Mouse (Mus musculus) hindbrain, embryonic 16.5 days (tissue): ENCODE measurements around the gene Vwa5b2. TPM values are rescaled to one million over a fixed set of nuclear protein-coding genes. Genes with fewer than 3 reads are reported as not detected.

ENCODE experiments used
- ATAC-seq: fragments of 200-750 bp; cut with Nextera tagmentation; 2 replicates; pipeline ENCODE4 v1.8.0; 2017; ENCODE audit warnings: moderate TSS enrichment, moderate library complexity
- H3K27ac ChIP-seq: fragments of 300-500 bp; sonication (generic); 2 replicates; pipeline ENCODE4 v1.5.1; 2014; ENCODE audit warnings: low read depth, mild to moderate bottlenecking, control low read depth, low read length, moderate library complexity
- H3K27me3 ChIP-seq: fragments of 300-500 bp; sonication (generic); replicated peaks from 2 replicates; pipeline ENCODE4 v1.6.1; 2014; ENCODE audit warnings: low read length; ENCODE audit not compliant: control insufficient read depth, insufficient read depth
- H3K36me3 ChIP-seq: fragments of 300-500 bp; sonication (generic); 2 replicates; pipeline ENCODE4 v1.6.1; 2014; ENCODE audit warnings: mild to moderate bottlenecking, low read length, moderate library complexity, mixed read lengths; ENCODE audit not compliant: control insufficient read depth, insufficient read depth
- H3K4me1 ChIP-seq: fragments of 300-500 bp; sonication (generic); 2 replicates; pipeline ENCODE4 v1.6.1; 2014; ENCODE audit warnings: low read depth, low read length; ENCODE audit not compliant: control insufficient read depth, insufficient read depth
- H3K4me2 ChIP-seq: fragments of 300-500 bp; sonication (generic); 2 replicates; pipeline ENCODE4 v1.6.1; 2014; ENCODE audit warnings: mild to moderate bottlenecking, low read length, control low read depth, moderate library complexity
- H3K4me3 ChIP-seq: fragments of 300-500 bp; sonication (generic); 2 replicates; pipeline ENCODE4 v1.5.1; 2014; ENCODE audit warnings: mild to moderate bottlenecking, low read length, control low read depth, moderate library complexity
- H3K9ac ChIP-seq: fragments of 300-500 bp; sonication (generic); 2 replicates; pipeline ENCODE4 v1.6.1; 2014; ENCODE audit warnings: low read depth, mild to moderate bottlenecking, control low read depth, low read length, moderate library complexity
- H3K9me3 ChIP-seq: fragments of 300-500 bp; sonication (generic); 2 replicates; pipeline ENCODE4 v1.6.1; 2014; ENCODE audit warnings: mild to moderate bottlenecking, low read length, moderate library complexity; ENCODE audit not compliant: control insufficient read depth
- WGBS: fragments of 180-500 bp; shearing (Covaris S2); extraction: QIAGEN DNeasy Blood & Tissue Kit; methylation state at CpG from one replicate; pipeline ENCODE4 v1.1.7; 2014; 5-methylcytosine and 5-hydroxymethylcytosine counted together
- polyA plus RNA-seq: library from polyadenylated mRNA; unstranded; fragments of >200 nt; fragmentation: Nextera tagmentation; extraction: Ambion mirVana; gene quantifications from 2 replicates; pipeline ENCODE4 v1.2.1, GENCODE M21; 2015

Gene Vwa5b2
- polyA plus RNA-seq, result 31.9 and 36.8 TPM in 2 replicates

DNA sequence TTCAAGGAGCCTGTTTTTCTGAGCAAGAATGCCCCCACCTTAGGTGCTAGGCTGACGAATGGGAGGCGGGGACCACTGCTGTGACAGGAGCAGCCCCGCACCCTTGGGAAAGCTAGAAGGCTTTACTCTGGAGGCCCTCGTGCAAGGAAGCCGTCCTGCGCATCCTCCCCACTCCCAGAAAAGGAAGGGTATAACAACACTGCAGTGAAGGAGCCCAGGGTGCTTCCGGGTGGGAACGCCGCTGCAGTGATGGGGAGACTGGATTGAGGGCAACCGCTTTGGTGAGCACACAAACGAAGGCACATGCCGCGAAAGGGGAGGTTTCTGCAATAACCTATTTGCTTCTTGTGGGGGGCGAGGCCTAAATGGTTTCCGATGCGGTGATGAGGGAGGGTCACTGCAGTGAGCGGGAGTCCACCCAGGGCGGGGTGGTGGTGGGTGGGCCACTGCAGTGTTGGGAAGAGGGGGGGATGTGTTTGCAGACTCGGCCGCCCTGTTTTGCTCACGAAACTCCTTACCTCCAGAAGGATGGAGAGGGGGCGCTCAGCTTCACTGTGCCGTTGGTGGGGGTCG is at the start of gene Vwa5b2:
TSS of gene Vwa5b2 (plus strand) at position 106 of the 573 bp plus-strand sequence.
- Histone ChIP-seq H3K36me3 (no peaks in the 10 kb centered on the region), H3K4me1 (peaks cover 15% of the 10 kb centered on the region), H3K9me3 (no peaks in the 10 kb centered on the region), H3K4me2 (peak within 1 kb of the TSS; percentile 64), H3K27ac (peak within 1 kb of the TSS; percentile 71), H3K4me3 (peak within 1 kb of the TSS; percentile 55), H3K9ac (peak within 1 kb of the TSS; percentile 72), H3K27me3 (peaks cover 9% of the 10 kb centered on the region)
- under 1% methylated on average over 24 of the region's 24 CpGs for WGBS
- peak; percentile 85 for ATAC-seq

- no peak overlapping the region for H3K4me3 ChIP-seq
- H3K27me3 ChIP-seq, result no peaks in the 10 kb centered on the region
- no peak for ATAC-seq
- no peak overlapping the region for H3K9ac ChIP-seq
- no peak overlapping the region for H3K27ac ChIP-seq
- H3K4me2 ChIP-seq, result no peak overlapping the region
- peaks cover 36% of the 10 kb centered on the region for H3K36me3 ChIP-seq
- 73% methylated on average over 3 of the region's 3 CpGs for WGBS
- H3K4me1 ChIP-seq, result peaks cover 26% of the 10 kb centered on the region
- H3K9me3 ChIP-seq, result no peaks in the 10 kb centered on the region
Measured at GRCm38 (mm10) chr16:20539649-20540048, 49.6 kb upstream of the Vwa5b2 start.

DNA sequence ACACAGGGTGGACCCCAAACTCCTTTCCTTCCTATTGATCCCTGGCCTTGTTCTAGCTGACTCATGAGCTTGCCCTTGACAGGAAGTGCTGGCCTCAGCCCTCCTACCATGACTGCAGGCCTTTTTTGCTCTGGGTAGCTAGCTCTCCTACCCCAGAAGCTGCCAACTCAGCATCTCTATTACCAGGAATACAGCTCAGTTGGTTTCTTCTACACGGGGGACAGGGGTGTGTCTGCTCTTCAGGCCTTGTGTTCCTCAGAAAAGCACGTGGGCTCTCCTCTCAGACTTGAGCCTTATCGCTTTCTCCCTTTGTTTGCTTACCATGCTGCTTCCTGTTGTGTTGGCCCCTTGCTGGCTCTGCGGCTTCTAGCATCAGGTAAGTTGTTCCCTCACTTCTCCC is 48.8 kb upstream of the Vwa5b2 start:
- Histone ChIP-seq H3K4me1 (peaks cover 26% of the 10 kb centered on the region), H3K36me3 (peaks cover 40% of the 10 kb centered on the region), H3K9ac (no peak overlapping the region), H3K9me3 (no peaks in the 10 kb centered on the region), H3K27me3 (no peaks in the 10 kb centered on the region), H3K4me3 (no peak overlapping the region), H3K4me2 (no peak overlapping the region), H3K27ac (no peak overlapping the region)
- ATAC-seq, result no peak
- WGBS, result 94% methylated on average over 4 of the region's 4 CpGs

- no peak for ATAC-seq
- no peak overlapping the region for H3K27ac ChIP-seq
- WGBS, result 91% methylated on average over 10 of the region's 10 CpGs
- peaks cover 17% of the 10 kb centered on the region for H3K4me1 ChIP-seq
- H3K36me3 ChIP-seq, result peaks cover 35% of the 10 kb centered on the region
- no peak overlapping the region for H3K4me3 ChIP-seq
- H3K9ac ChIP-seq, result no peak overlapping the region
- no peaks in the 10 kb centered on the region for H3K9me3 ChIP-seq
- no peaks in the 10 kb centered on the region for H3K27me3 ChIP-seq
- no peak overlapping the region for H3K4me2 ChIP-seq
Measured at GRCm38 (mm10) chr16:20545696-20546095, 43.6 kb upstream of the Vwa5b2 start.

DNA sequence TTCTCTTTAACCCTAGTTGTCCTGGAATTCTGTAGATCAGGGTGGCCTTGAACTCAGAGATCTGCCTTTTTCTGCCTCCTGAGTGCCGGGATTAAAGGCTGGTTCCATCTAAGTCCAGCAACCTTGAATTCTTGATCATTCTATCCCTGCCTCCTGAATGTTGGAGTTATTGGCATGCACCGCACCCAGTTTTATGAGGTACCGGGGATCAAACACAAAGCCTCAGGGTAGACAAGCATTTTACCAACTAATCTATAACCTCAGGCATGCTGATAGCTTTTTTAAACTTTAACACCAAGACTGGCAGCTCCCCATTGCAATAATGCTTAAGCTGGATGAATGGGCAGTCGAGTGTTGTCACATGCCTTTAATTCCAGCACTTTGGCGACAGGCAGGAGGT is 41.8 kb upstream of the Vwa5b2 start:
- Histone ChIP-seq H3K36me3 (peaks cover 38% of the 10 kb centered on the region), H3K27ac (peak overlapping the region; percentile 81; the same call in 1 of the 2 replicates), H3K9me3 (no peaks in the 10 kb centered on the region), H3K4me2 (peak overlapping the region; percentile 75), H3K4me1 (peaks cover 17% of the 10 kb centered on the region), H3K4me3 (peak overlapping the region; percentile 88), H3K9ac (no peak overlapping the region), H3K27me3 (no peaks in the 10 kb centered on the region)
- ATAC-seq, result no peak
- 63% methylated on average over 5 of the region's 5 CpGs for WGBS

DNA sequence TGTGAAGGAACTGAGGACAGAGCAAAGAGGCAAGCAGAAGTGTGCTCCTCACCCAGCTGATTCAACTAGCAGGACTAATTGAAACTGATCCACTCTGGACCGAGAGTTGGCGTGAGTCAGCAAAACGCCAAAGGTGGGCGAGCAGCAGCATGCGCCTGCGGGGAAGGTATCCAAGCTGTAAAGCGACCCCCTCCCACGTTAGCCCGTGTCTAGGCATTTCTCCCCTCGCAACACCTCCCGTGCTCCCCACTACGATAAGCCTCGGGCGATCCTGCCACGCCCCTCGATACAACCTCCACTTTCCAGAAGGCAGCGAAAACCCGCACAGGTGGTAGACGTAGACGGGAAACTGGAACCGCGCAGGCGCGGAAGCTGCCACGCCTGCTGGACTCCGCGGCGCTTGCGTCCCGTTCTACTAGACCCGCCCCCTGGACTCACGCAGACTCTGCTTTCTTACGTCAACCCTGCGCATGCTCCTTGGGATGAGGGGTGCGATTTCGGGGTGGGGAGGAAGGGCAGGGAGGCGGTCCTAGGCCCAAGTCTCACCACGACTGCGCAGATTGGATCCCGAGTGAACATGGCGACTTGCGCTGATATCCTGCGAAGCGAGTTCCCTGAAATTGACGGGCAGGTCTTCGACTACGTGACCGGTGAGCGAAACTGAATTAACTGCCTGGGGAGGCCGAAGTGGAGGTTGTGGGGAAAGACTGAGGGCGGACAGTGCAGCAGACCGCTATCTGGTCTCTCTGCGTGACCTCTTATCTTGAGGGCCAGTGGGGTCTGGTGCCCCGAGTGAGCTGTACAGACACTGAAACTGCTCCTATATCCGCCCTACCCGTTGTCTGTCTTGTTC is 40.9 kb upstream of the Vwa5b2 start, which contains the start of gene Abcf3:
TSS of gene Abcf3 (plus strand) at position 482 of the 853 bp plus-strand sequence.
- Histone ChIP-seq H3K9ac (peak within 1 kb of the TSS; percentile 91), H3K27me3 (no peaks in the 10 kb centered on the region), H3K4me3 (peak within 1 kb of the TSS; percentile 88), H3K36me3 (peaks cover 37% of the 10 kb centered on the region), H3K4me2 (peak within 1 kb of the TSS; percentile 89), H3K27ac (peak within 1 kb of the TSS; percentile 81), H3K4me1 (peaks cover 17% of the 10 kb centered on the region), H3K9me3 (no peaks in the 10 kb centered on the region)
- peak; percentile 99 for ATAC-seq
- WGBS, result under 1% methylated on average over 56 of the region's 56 CpGs

GRCm38 (mm10) chr16:20549161-20549560 is 40.1 kb upstream of the Vwa5b2 start:
- H3K4me3 ChIP-seq, result peak overlapping the region; percentile 88
- H3K9ac ChIP-seq, result peak overlapping the region; percentile 91
- no peak for ATAC-seq
- no peaks in the 10 kb centered on the region for H3K9me3 ChIP-seq
- H3K27ac ChIP-seq, result no peak overlapping the region
- H3K4me1 ChIP-seq, result peaks cover 17% of the 10 kb centered on the region
- 53% methylated on average over 9 of the region's 9 CpGs for WGBS
- H3K4me2 ChIP-seq, result peak overlapping the region; percentile 89
- peaks cover 36% of the 10 kb centered on the region for H3K36me3 ChIP-seq
- H3K27me3 ChIP-seq, result no peaks in the 10 kb centered on the region

- Histone ChIP-seq H3K9me3 (no peaks in the 10 kb centered on the region), H3K4me1 (peaks cover 17% of the 10 kb centered on the region), H3K4me3 (no peak overlapping the region), H3K4me2 (no peak overlapping the region), H3K27ac (no peak overlapping the region), H3K27me3 (no peaks in the 10 kb centered on the region), H3K36me3 (peaks cover 40% of the 10 kb centered on the region), H3K9ac (no peak overlapping the region)
- ATAC-seq, result no peak
- WGBS, result over 99% methylated on average over 5 of the region's 5 CpGs
Measured at GRCm38 (mm10) chr16:20551691-20552090, 37.6 kb upstream of the Vwa5b2 start.

GRCm38 (mm10) chr16:20552594-20552993 is 36.7 kb upstream of the Vwa5b2 start:
- Histone ChIP-seq H3K4me1 (peaks cover 16% of the 10 kb centered on the region), H3K36me3 (peaks cover 43% of the 10 kb centered on the region), H3K4me2 (no peak overlapping the region), H3K9me3 (no peaks in the 10 kb centered on the region), H3K9ac (no peak overlapping the region), H3K27ac (no peak overlapping the region), H3K27me3 (no peaks in the 10 kb centered on the region), H3K4me3 (no peak overlapping the region)
- WGBS, result 95% methylated on average over 1 of the region's 1 CpGs
- ATAC-seq, result no peak
